Mouse (Mus musculus) heart, embryonic 12.5 days (tissue): ENCODE results near the gene Olfr70. TPM values are rescaled to one million over a fixed set of nuclear protein-coding genes. Genes with fewer than 3 reads are reported as not detected.

Experiments used
- ATAC-seq: fragments of 200-750 bp; cut with Nextera tagmentation; 2 replicates; pipeline ENCODE4 v1.8.0; 2017; ENCODE audit warnings: moderate TSS enrichment, moderate library complexity; ENCODE audit not compliant: insufficient number of reproducible peaks, low FRiP score
- H3K27ac ChIP-seq: fragments of 300-500 bp; sonication (generic); 2 replicates; pipeline ENCODE4 v1.5.1; 2016; ENCODE audit warnings: mild to moderate bottlenecking, moderate library complexity; ENCODE audit not compliant: poor library complexity, severe bottlenecking
- H3K27me3 ChIP-seq: fragments of 300-500 bp; sonication (generic); replicated peaks from 2 replicates; pipeline ENCODE4 v1.6.1; 2016; ENCODE audit warnings: mild to moderate bottlenecking, moderate library complexity
- H3K36me3 ChIP-seq: fragments of 300-500 bp; sonication (generic); 2 replicates; pipeline ENCODE4 v1.6.1; 2016; ENCODE audit warnings: mild to moderate bottlenecking, moderate library complexity
- H3K4me1 ChIP-seq: fragments of 300-500 bp; sonication (generic); replicated peaks from 2 replicates; pipeline ENCODE4 v1.6.1; 2016; ENCODE audit warnings: mild to moderate bottlenecking
- H3K4me2 ChIP-seq: fragments of 300-500 bp; sonication (generic); 2 replicates; pipeline ENCODE4 v1.6.1; 2016; ENCODE audit warnings: mild to moderate bottlenecking, moderate library complexity
- H3K4me3 ChIP-seq: fragments of 300-500 bp; sonication (generic); 2 replicates; pipeline ENCODE4 v1.5.1; 2016; ENCODE audit warnings: mild to moderate bottlenecking
- H3K9ac ChIP-seq: fragments of 300-500 bp; sonication (generic); 2 replicates; pipeline ENCODE4 v1.6.1; 2016; ENCODE audit warnings: mild to moderate bottlenecking, moderate library complexity
- H3K9me3 ChIP-seq: fragments of 300-500 bp; sonication (generic); replicated peaks from 2 replicates; pipeline ENCODE4 v1.6.1; 2016; ENCODE audit warnings: mild to moderate bottlenecking, moderate library complexity
- WGBS: fragments of 180-500 bp; shearing (Covaris S2); methylation state at CpG from one replicate; pipeline ENCODE4 v1.1.7; 2016; 5-methylcytosine and 5-hydroxymethylcytosine counted together
- polyA plus RNA-seq: library from polyadenylated mRNA; unstranded; fragments of >200 nt; fragmentation: Nextera tagmentation; extraction: Ambion mirVana; gene quantifications from 2 replicates; pipeline ENCODE4 v1.2.1, GENCODE M21; 2016

The Olfr70 gene
- polyA plus RNA-seq, 1 experiment from 2014 or later: not detected

DNA sequence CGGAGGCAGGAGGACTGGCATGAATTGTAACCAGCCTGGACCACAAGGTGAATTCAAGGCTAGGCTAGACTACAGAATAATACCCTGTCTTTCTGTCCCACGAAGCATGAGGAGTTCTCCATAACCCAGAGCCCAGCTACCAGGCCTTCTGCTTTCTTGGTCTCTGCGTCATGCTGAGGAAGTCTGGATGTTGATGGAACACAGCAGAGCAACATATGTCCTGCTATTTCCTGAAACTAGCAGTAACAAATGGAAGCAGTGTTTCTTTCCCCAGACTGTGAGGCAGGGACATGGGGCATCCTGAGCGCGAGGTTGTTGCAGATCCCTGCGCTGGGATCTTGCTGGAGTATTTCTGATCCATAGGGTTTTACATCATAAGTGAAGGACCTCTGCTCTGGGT lies 22.1 kb downstream of the Olfr70 start:
- WGBS: 84% methylated on average over 6 of the region's 6 CpGs
- no peak for ATAC-seq
- H3K27me3 ChIP-seq: no peaks in the 10 kb centered on the region
- H3K27ac ChIP-seq: no peak overlapping the region
- peaks cover 6% of the 10 kb centered on the region for H3K4me1 ChIP-seq
- no peak overlapping the region for H3K4me2 ChIP-seq
- no peak overlapping the region for H3K9ac ChIP-seq
- no peaks in the 10 kb centered on the region for H3K9me3 ChIP-seq
- H3K36me3 ChIP-seq: peaks cover 47% of the 10 kb centered on the region
- no peak overlapping the region for H3K4me3 ChIP-seq

DNA sequence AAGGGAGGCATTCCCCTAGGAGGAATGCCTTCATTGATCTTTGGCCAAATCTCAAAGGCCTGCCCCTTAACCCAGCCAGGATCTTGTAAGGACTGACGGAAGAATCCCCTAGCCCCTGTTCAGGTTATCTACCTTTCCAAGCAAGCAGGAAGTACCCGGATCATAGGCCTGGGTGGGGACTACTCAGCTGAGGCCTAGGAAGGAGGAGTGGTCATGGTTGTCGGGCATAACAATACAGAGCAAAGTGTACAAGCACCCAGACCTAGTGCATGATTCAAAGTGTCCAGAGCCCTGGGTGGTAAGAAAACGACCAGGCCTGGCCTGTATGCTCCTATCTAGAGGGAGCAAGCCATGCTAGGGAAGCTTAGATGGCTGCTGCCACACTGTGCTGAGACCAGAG lies 25.0 kb downstream of the Olfr70 start:
- H3K9me3 ChIP-seq: no peaks in the 10 kb centered on the region
- 70% methylated on average over 4 of the region's 4 CpGs for WGBS
- 0 out of 2 replicates have a peak, but pooled peaks cover 3% of the 10 kb centered on the region for H3K27me3 ChIP-seq
- H3K36me3 ChIP-seq: peaks cover 27% of the 10 kb centered on the region
- H3K9ac ChIP-seq: no peak overlapping the region
- H3K4me3 ChIP-seq: no peak overlapping the region
- no peak overlapping the region for H3K4me2 ChIP-seq
- H3K4me1 ChIP-seq: peaks cover 14% of the 10 kb centered on the region
- H3K27ac ChIP-seq: no peak overlapping the region
- no peak for ATAC-seq

DNA sequence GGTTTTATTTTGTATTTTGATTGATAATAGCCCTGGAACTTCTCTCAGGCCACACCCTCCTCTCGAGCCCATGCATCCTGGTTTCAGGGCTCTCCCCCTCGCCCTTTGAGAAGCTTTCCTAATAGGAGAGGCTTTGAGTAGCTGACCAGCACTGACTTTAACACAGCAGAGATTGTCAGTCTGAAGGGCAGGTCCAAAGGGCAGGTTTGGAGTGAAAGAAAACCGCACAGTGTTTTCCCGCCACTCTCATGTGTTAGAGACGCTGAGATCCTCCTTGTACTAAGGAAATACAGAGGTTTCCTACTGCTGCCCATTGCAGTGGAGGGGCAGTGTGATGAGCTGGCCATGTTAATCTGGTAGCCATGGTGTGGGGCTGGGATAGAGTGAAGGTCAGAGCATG lies 25.6 kb downstream of the Olfr70 start:
- no peak overlapping the region for H3K4me2 ChIP-seq
- no peaks in the 10 kb centered on the region for H3K9me3 ChIP-seq
- H3K4me3 ChIP-seq: no peak overlapping the region
- H3K9ac ChIP-seq: no peak overlapping the region
- no peak for ATAC-seq
- H3K27ac ChIP-seq: no peak overlapping the region
- H3K27me3 ChIP-seq: 0 out of 2 replicates have a peak, but pooled peaks cover 3% of the 10 kb centered on the region
- 77% methylated on average over 5 of the region's 5 CpGs for WGBS
- H3K4me1 ChIP-seq: peaks cover 16% of the 10 kb centered on the region
- peaks cover 25% of the 10 kb centered on the region for H3K36me3 ChIP-seq

DNA sequence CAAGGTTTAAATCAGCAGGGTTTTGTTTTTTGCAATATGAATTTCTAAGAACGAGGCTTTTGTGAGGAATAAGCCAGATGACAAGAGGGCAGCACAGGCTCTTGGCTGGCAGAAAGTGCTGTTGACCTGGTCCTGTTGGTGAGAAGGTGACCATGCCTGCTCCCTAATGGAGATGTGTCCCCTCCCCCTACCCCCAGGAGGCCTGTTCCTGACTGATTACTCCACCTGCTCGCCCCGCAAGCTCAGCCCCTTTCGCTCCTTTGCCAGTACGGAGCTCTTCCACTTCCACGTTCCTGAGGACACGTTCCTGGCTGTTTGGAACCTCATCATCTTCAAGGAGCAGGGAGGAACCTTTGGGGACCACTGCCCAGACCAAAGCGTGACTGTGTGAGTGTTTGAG lies 26.9 kb downstream of the Olfr70 start:
- H3K4me2 ChIP-seq: no peak overlapping the region
- H3K9ac ChIP-seq: no peak overlapping the region
- no peak overlapping the region for H3K4me3 ChIP-seq
- peaks cover 23% of the 10 kb centered on the region for H3K4me1 ChIP-seq
- no peaks in the 10 kb centered on the region for H3K9me3 ChIP-seq
- H3K27me3 ChIP-seq: 0 out of 2 replicates have a peak, but pooled peaks cover 3% of the 10 kb centered on the region
- WGBS: 76% methylated on average over 8 of the region's 8 CpGs
- H3K36me3 ChIP-seq: peaks cover 25% of the 10 kb centered on the region
- no peak for ATAC-seq
- no peak overlapping the region for H3K27ac ChIP-seq

DNA sequence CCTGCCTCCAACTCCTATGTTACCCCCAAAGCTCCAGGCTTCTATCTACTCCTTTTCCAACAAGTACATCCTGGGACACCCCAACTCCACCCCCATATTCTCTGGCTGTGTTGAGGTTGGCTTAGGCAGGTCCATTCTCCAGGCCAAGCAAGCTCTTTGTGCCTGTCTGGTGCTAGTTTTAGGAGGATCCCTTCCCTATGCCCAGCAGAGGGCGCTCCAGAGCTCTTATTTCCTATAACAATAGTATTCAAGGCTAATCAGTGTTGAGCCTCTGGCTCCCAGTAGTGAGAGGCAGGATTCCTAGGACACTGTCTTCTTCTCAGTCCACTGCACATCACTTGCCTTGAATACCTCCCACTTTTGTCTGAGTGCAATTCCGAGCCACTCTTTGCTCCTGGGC lies 28.5 kb downstream of the Olfr70 start:
- Histone ChIP-seq H3K9ac (no peak overlapping the region), H3K9me3 (no peaks in the 10 kb centered on the region), H3K27me3 (peaks cover 11% of the 10 kb centered on the region), H3K4me2 (no peak overlapping the region), H3K27ac (no peak overlapping the region), H3K4me3 (no peak overlapping the region), H3K4me1 (peaks cover 27% of the 10 kb centered on the region), H3K36me3 (peaks cover 18% of the 10 kb centered on the region)
- WGBS: 8% methylated on average over 2 of the region's 2 CpGs
- no peak for ATAC-seq

DNA sequence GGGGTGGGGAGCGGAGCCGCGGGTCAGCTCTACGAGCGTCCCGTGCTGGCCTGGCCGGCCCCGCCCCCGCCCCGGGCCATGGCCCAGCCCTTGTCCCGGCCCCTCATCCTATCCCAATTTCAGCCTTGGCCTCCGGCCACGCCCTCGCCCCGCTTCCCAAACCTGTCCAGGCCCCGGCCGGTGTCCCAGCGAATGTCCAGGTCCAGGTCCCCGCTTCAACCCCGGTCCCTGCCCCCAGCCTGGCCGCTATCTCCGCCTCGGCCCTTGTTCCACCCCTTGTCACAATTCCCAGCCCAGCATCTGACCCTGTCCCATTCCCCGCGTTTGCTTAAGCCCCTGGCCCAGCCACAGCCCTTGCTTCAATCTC lies 31.2 kb downstream of the Olfr70 start:
- H3K4me3 ChIP-seq: peak overlapping the region; percentile 82
- peak; percentile 86 for ATAC-seq
- peaks cover 3% of the 10 kb centered on the region for H3K36me3 ChIP-seq
- WGBS: 0% methylated on average over 25 of the region's 25 CpGs
- H3K4me1 ChIP-seq: peaks cover 27% of the 10 kb centered on the region
- no peak overlapping the region for H3K27ac ChIP-seq
- peak overlapping the region; percentile 76 for H3K4me2 ChIP-seq
- no peaks in the 10 kb centered on the region for H3K9me3 ChIP-seq
- peak overlapping the region; percentile 86 for H3K9ac ChIP-seq
- peaks cover 34% of the 10 kb centered on the region for H3K27me3 ChIP-seq

DNA sequence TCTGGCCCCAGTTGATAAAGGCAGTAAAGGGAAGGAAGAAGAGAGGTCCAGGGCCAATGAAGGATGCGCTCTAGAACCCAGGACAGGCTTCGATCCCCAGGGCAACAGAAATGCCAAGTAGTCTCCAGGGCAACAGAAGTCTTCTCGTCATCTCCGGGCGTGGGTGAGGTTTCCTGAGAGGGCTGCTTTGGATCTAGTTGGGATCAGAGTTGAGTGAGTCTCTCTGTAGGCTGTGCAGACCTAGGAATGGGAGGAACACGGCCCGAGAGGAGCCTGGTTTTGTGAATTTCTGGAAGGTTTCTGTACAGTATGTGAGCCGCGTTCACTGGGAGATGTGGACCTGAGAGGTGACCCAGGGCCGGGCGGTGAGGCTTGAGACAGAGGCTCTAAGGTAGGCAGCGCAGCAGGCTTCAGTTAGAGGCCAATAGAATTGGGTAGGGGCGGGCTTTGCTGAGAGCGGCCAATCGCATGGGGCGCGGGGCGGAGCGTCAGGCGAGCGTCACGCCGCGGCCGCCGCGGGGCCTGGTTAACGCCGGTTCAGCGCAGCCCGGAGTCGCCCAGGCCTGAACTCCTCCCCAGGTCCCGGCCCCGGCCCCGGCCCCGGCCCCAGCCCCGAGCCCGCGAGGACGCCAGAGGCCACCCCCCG lies 31.7 kb downstream of the Olfr70 start, which contains the start of the genes Tmem8b and Fam221b:
TSS of gene Tmem8b (plus strand) at position 190 of the 646 bp plus-strand sequence.
TSS of gene Fam221b (minus strand) at position 364 of the 646 bp plus-strand sequence.
- 0 out of 2 replicates have a peak within 1 kb of the TSS, but pooled peaks have one; percentile 13 for H3K27ac ChIP-seq
- peaks cover 27% of the 10 kb centered on the region for H3K4me1 ChIP-seq
- no peaks in the 10 kb centered on the region for H3K9me3 ChIP-seq
- H3K4me2 ChIP-seq: peak within 1 kb of the TSS; percentile 76
- WGBS: 2% methylated on average over 39 of the region's 41 CpGs
- peak within 1 kb of the TSS; percentile 82 for H3K4me3 ChIP-seq
- peaks cover 34% of the 10 kb centered on the region for H3K27me3 ChIP-seq
- no peaks in the 10 kb centered on the region for H3K36me3 ChIP-seq
- H3K9ac ChIP-seq: peak within 1 kb of the TSS; percentile 86
- ATAC-seq: peak; percentile 93

DNA sequence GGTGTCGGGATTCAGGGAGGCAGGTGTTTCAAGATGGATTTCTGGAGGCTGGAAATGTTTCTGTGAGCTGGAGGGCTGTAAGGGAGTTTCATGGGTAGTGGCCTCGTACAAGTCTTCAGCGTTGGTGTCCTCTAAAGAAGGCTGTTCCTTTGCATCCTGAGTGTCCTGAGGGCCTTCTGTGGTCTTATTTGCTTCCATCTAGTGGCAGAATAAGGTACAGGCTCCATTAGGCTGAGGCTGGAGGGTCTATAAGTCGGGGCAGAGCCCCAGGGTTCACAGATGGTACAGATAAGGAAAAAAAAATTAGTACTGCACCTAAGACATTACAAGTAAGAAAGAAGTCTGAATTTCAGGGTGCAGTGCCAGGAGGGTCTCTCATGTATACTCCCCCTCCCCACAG lies 34.2 kb downstream of the Olfr70 start:
- no peak for ATAC-seq
- Histone ChIP-seq H3K27ac (no peak overlapping the region), H3K36me3 (no peaks in the 10 kb centered on the region), H3K27me3 (peaks cover 54% of the 10 kb centered on the region), H3K4me3 (no peak overlapping the region), H3K4me2 (no peak overlapping the region), H3K9ac (no peak overlapping the region), H3K9me3 (no peaks in the 10 kb centered on the region), H3K4me1 (peaks cover 12% of the 10 kb centered on the region)
- 12% methylated on average over 4 of the region's 4 CpGs for WGBS

DNA sequence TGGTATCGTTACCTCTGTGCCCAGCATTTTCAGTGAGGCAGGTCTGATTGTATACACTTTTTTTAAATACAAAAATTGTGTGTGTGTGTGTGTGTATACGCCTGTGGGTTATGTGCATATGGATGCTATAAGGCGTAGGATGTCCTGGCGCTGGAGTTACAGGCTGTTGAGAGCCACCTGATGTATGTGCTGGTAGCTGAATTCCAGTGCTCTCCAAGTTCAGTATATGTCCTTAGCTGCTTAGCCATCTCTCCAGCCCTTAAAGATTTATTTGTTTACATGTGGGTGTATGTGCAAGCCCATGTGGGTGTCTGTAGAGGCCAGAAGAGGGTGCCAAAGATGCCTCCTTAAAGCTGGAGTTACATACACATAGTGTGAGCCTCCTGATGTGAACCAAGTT lies 43.5 kb downstream of the Olfr70 start:
- Histone ChIP-seq H3K4me2 (peak overlapping the region; percentile 29), H3K27me3 (peaks cover 22% of the 10 kb centered on the region), H3K4me1 (peaks cover 17% of the 10 kb centered on the region), H3K4me3 (peak overlapping the region; percentile 18), H3K27ac (no peak overlapping the region), H3K9me3 (no peaks in the 10 kb centered on the region), H3K36me3 (no peaks in the 10 kb centered on the region), H3K9ac (no peak overlapping the region)
- ATAC-seq: no peak
- WGBS: 56% methylated on average over 4 of the region's 4 CpGs

DNA sequence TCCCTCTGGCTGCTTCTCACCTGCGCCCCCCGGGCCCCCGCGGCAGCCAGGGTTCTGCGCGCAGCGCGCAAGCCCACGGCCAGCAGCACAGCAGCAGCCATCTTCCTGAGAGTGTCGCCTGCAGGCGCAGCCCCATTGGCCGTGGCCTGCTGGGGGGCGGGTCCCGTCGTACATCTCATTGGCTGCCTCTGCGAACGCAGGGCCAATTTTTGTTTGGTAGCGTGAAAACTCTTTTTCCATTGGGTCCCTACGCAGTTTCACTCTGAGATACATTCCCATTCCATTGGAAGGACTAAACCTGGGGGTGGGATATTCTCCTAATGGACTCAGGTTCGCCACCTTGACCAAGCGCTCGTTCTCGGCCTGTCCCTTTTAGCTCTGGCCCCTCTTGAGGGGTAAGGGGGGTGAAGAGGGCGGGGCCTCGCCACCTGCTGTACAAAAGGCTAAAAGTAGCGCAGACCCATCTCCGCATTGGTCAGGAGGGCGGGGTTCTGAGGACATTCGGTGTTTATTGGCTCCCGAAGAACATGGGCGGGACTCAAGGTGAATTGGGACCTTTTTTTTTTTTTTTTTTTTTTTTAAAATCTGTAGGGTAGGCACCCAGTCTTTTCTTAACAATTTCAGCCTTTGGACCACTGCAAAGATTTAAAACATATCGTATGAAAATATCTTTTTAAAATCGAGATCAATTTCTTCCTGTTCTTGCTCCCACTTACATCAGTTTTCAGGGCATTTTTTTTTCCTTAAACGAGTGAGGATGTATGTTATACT lies 44.1 kb downstream of the Olfr70 start, which contains the start of gene Hint2:
TSS of gene Hint2 (minus strand) at position 128 of the 771 bp plus-strand sequence.
- Histone ChIP-seq H3K9me3 (no peaks in the 10 kb centered on the region), H3K36me3 (no peaks in the 10 kb centered on the region), H3K9ac (peak within 1 kb of the TSS; percentile 85), H3K4me3 (peak within 1 kb of the TSS; percentile 71), H3K27me3 (peaks cover 16% of the 10 kb centered on the region), H3K4me1 (peaks cover 17% of the 10 kb centered on the region), H3K27ac (peak within 1 kb of the TSS; percentile 86), H3K4me2 (peak within 1 kb of the TSS; percentile 79)
- ATAC-seq: peak; percentile 96
- WGBS: 2% methylated on average over 34 of the region's 34 CpGs

DNA sequence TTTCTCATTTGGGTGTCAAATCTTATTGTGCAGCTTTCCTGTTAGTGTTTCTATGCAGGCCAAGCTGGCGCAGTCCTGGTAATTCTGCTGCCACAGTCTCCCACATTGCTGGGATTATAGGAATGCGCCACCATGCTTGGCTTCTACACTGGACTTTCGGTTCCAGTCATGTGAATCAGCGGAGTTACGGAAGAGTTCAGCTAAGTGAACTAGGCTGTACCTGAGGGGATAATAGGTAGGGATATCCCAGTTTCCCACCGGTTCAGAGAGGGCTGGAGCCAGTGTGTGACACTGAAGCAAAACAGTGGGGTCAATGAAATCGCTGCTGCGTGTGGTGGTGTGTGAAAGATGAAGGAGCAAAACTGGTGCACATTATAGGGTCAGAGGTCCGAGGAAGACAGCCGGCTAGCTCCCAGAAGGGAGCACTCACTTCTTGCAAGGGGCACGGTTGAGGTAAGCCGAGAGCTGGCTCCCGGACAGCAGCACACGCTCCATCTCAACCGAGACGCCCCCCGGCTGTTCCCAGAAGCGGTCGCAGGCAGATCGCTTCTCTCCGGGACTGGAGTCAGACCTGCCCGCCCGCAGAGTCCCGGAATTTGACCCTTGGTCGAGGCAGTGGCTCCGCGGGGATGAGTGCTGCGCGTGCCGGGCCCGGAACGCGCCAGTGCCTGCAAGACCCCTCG lies 44.8 kb downstream of the Olfr70 start:
- peaks cover under 1% of the 10 kb centered on the region; the same call in 1 of the 2 replicates for H3K36me3 ChIP-seq
- peak overlapping the region; percentile 86 for H3K27ac ChIP-seq
- ATAC-seq: peak; percentile 27
- peaks cover 9% of the 10 kb centered on the region for H3K27me3 ChIP-seq
- H3K9me3 ChIP-seq: no peaks in the 10 kb centered on the region
- 6% methylated on average over 34 of the region's 34 CpGs for WGBS
- H3K4me1 ChIP-seq: peaks cover 17% of the 10 kb centered on the region
- H3K4me2 ChIP-seq: peak overlapping the region; percentile 79
- H3K4me3 ChIP-seq: peak overlapping the region; percentile 71
- H3K9ac ChIP-seq: peak overlapping the region; percentile 85
